Mouse (Mus musculus) C2C12 (cell line): Measurements from ENCODE around the gene Gm7945. TPM values are rescaled to one million over a fixed set of nuclear protein-coding genes. Genes with fewer than 3 reads are reported as not detected.
"Not testable (repeated sequence)": the region's sequence is repeated elsewhere in the genome, so short reads cannot be mapped to it uniquely, and the experiment has no call there.

Source experiments
- H3K27me3 ChIP-seq: one replicate; pipeline ENCODE4 v1.6.1; 2011; ENCODE audit not compliant: control insufficient read depth, insufficient read depth, insufficient read length
- H3K36me3 ChIP-seq: one replicate; pipeline ENCODE4 v1.6.1; 2011; ENCODE audit not compliant: control insufficient read depth, insufficient read depth
- H3K4me3 ChIP-seq: one replicate; pipeline ENCODE4 v1.5.1; 2011; ENCODE audit warnings: mild to moderate bottlenecking, control low read depth; ENCODE audit not compliant: poor library complexity, insufficient read depth, severe bottlenecking
- H3K79me2 ChIP-seq: one replicate; pipeline ENCODE4 v1.6.1; 2011; ENCODE audit not compliant: control insufficient read depth, insufficient read depth
- H3K79me3 ChIP-seq: one replicate; pipeline ENCODE4 v1.6.1; 2011; ENCODE audit warnings: low read depth, control low read depth
- H3ac ChIP-seq: one replicate; pipeline ENCODE3; 2011; ENCODE audit warnings: low read depth; ENCODE audit not compliant: control insufficient read depth, insufficient read length
- long read RNA-seq, 2 experiments: library from polyadenylated mRNA; unstranded; transcript quantifications; one replicate each; pipeline ENCODE4 v2.0.0; 2019 to 2020
- polyA plus RNA-seq: library from polyadenylated mRNA; unstranded; fragments of >200 nt; fragmentation: generic; extraction: Trizol; gene quantifications from one replicate; pipeline ENCODE4 v1.2.1, GENCODE M21; 2012; ENCODE audit warnings: missing spikeins

Gm7945 gene
- not detected for polyA plus RNA-seq
- long read RNA-seq, experiment 1 = 0 reads
- long read RNA-seq, experiment 2 = 0 reads

GRCm38 (mm10) chr14:41386279-41386678 lies at the start of gene Gm7945:
TSS of gene Gm7945 (minus strand) at chr14:41386379.
- H3K79me2 ChIP-seq, H3ac ChIP-seq, H3K36me3 ChIP-seq, H3K27me3 ChIP-seq, H3K4me3 ChIP-seq, H3K79me3 ChIP-seq: not testable (repeated sequence)

- H3K4me3 ChIP-seq, H3K36me3 ChIP-seq, H3ac ChIP-seq, H3K79me2 ChIP-seq, H3K27me3 ChIP-seq, H3K79me3 ChIP-seq: not testable (repeated sequence)
These were observed 39.4 kb upstream of the Gm7945 start for GRCm38 (mm10) chr14:41425393-41426075.

GRCm38 (mm10) chr14:41424694-41425093 lies 38.5 kb upstream of the Gm7945 start:
- not testable (repeated sequence) for H3K4me3 ChIP-seq, H3K79me2 ChIP-seq, H3K27me3 ChIP-seq, H3K36me3 ChIP-seq, H3ac ChIP-seq, H3K79me3 ChIP-seq

- H3K36me3 ChIP-seq, H3K79me3 ChIP-seq, H3ac ChIP-seq, H3K4me3 ChIP-seq, H3K27me3 ChIP-seq, H3K79me2 ChIP-seq: not testable (repeated sequence)
These were observed 22.0 kb upstream of the Gm7945 start, which contains the start of gene Gm6482 for GRCm38 (mm10) chr14:41408181-41408580. TSS of gene Gm6482 (minus strand) at chr14:41408281.

GRCm38 (mm10) chr14:41348309-41348708 lies 37.9 kb downstream of the Gm7945 start, which contains the start of gene Gm5798:
TSS of gene Gm5798 (plus strand) at chr14:41348609.
- not testable (repeated sequence) for H3K79me3 ChIP-seq, H3K36me3 ChIP-seq, H3K79me2 ChIP-seq, H3ac ChIP-seq, H3K27me3 ChIP-seq, H3K4me3 ChIP-seq

Other genes with a start within 250 kb of the Gm7945 start
- gene Mbl1, start 234.9 kb downstream of the Gm7945 start, polyA plus RNA-seq = not detected
- gene Sftpd, start 201.2 kb downstream of the Gm7945 start, polyA plus RNA-seq = not detected
- gene Gm2832, start 107.6 kb downstream of the Gm7945 start, polyA plus RNA-seq = not detected
- gene Gm5798, start 37.8 kb downstream of the Gm7945 start, polyA plus RNA-seq = not detected
- gene Gm6482, start 21.9 kb upstream of the Gm7945 start, polyA plus RNA-seq = not detected
- gene Gm7954, start 67.1 kb upstream of the Gm7945 start, polyA plus RNA-seq = not detected
- not detected for gene Gm3486, start 103.1 kb upstream of the Gm7945 start, polyA plus RNA-seq
- gene Gm7970, start 169.2 kb upstream of the Gm7945 start, polyA plus RNA-seq = not detected
- gene 1700049E17Rik2, start 186.8 kb upstream of the Gm7945 start, polyA plus RNA-seq = not detected
- not detected for gene Gm3072, start 238.2 kb upstream of the Gm7945 start, polyA plus RNA-seq